Mouse (Mus musculus): ENCODE measurements around the gene Zdhhc13. TPM values are rescaled to one million over a fixed set of nuclear protein-coding genes. Genes with fewer than 3 reads are reported as not detected.

Gene Zdhhc13
- polyA plus RNA-seq, 1 experiment from 2014 or later = 52.8 TPM

Other genes with a start within 250 kb of the Zdhhc13 start
- not detected in 2 replicates for gene Mrgprb2, start 230.9 kb upstream of the Zdhhc13 start, polyA plus RNA-seq (2015; fragmentation: Nextera tagmentation; extraction: Ambion mirVana)
- gene Mrgprb3, start 145.2 kb upstream of the Zdhhc13 start, polyA plus RNA-seq (2015; fragmentation: Nextera tagmentation; extraction: Ambion mirVana) = not detected in 2 replicates
- not detected in 2 replicates for gene Csrp3, start 59.0 kb downstream of the Zdhhc13 start, polyA plus RNA-seq (2015; fragmentation: Nextera tagmentation; extraction: Ambion mirVana)
- gene E2f8, start 92.6 kb downstream of the Zdhhc13 start, polyA plus RNA-seq (2015; fragmentation: Nextera tagmentation; extraction: Ambion mirVana) = 4.8 and 5.7 TPM in 2 replicates
- 22.0 and 35.2 TPM in 2 replicates for gene Nav2, start 119.7 kb downstream of the Zdhhc13 start, polyA plus RNA-seq (2015; fragmentation: Nextera tagmentation; extraction: Ambion mirVana)

Data from forebrain, embryonic 16.5 days (tissue).